ENCODE assay signal across 24 mouse cellular contexts in genomic region chr3:138012351-138012750, GRCm38 (mm10). TPM values are rescaled to one million over a fixed set of nuclear protein-coding genes. Genes with fewer than 3 reads are reported as not detected.
DNase-seq lines count a peak whose midpoint lies in the region; ATAC-seq lines count a peak whose summit lies in the region.
"Had no signal": no experiment of that assay in that cellular context is flagged by ENCODE, and none has a peak within 500 bp of the region (broad histone marks: within the 10 kb centered on the region; RNA-seq: fewer than 3 reads in every experiment).

No protein-coding gene starts in this region.

- H3K9me3 ChIP-seq in liver, embryonic 15.5 days (replicated peaks): no peaks in the 10 kb centered on the region
- H3K9me3 ChIP-seq in midbrain, embryonic 11.5 days (ENCODE audit: control insufficient read depth, low read length): no peaks in the 10 kb centered on the region
- H3K9me3 ChIP-seq in midbrain, embryonic 14.5 days (ENCODE audit: control insufficient read depth, low read length): no peaks in the 10 kb centered on the region
- H3K9me3 ChIP-seq: heart, embryonic 10.5 days; midbrain, embryonic 13.5 days had no signal

- no peak for ATAC-seq in liver, embryonic 15.5 days (ENCODE audit: insufficient read depth)
- ATAC-seq in midbrain, embryonic 11.5 days (ENCODE audit: low FRiP score): no peak
- ATAC-seq in midbrain, embryonic 14.5 days (ENCODE audit: low FRiP score, low TSS enrichment): no peak
- ATAC-seq: forebrain, postnatal 0 days; midbrain, embryonic 13.5 days had no signal

- no peaks in the 10 kb centered on the region for H3K4me1 ChIP-seq in liver, embryonic 15.5 days (replicated peaks)
- no peaks in the 10 kb centered on the region for H3K4me1 ChIP-seq in midbrain, embryonic 11.5 days (ENCODE audit: control insufficient read depth, insufficient read depth, low read length)
- no peaks in the 10 kb centered on the region for H3K4me1 ChIP-seq in midbrain, embryonic 14.5 days (ENCODE audit: control insufficient read depth, insufficient read depth, low read length)
- H3K4me1 ChIP-seq: midbrain, embryonic 13.5 days had no signal

- 37% methylated on average over 4 of the region's 4 CpGs for WGBS in liver, embryonic 15.5 days (ENCODE audit: insufficient replicate concordance)
- WGBS in midbrain, embryonic 11.5 days: 59% methylated on average over 4 of the region's 4 CpGs
- WGBS in midbrain, embryonic 14.5 days: 69% methylated on average over 4 of the region's 4 CpGs

- no peak overlapping the region for H3K4me3 ChIP-seq in liver, embryonic 15.5 days (replicated peaks)
- H3K4me3 ChIP-seq in midbrain, embryonic 11.5 days (ENCODE audit: low read depth, low read length): no peak overlapping the region
- H3K4me3 ChIP-seq in midbrain, embryonic 14.5 days (replicated peaks; ENCODE audit: low read depth, low read length): no peak overlapping the region
- H3K4me3 ChIP-seq: heart, embryonic 10.5 days; left cerebral cortex, adult 2 months; midbrain, embryonic 13.5 days had no signal

- H3K36me3 ChIP-seq in liver, embryonic 15.5 days (replicated peaks): no peaks in the 10 kb centered on the region
- no peaks in the 10 kb centered on the region for H3K36me3 ChIP-seq in midbrain, embryonic 11.5 days (ENCODE audit: control insufficient read depth, insufficient read depth, low read length)
- no peaks in the 10 kb centered on the region for H3K36me3 ChIP-seq in midbrain, embryonic 14.5 days (ENCODE audit: control insufficient read depth, insufficient read depth, low read length)
- H3K36me3 ChIP-seq: heart, embryonic 10.5 days; midbrain, embryonic 13.5 days had no signal

- 0 out of 2 replicates have a peak overlapping the region, but pooled peaks have one; percentile 23 for H3K4me2 ChIP-seq in liver, embryonic 15.5 days
- no peak overlapping the region for H3K4me2 ChIP-seq in midbrain, embryonic 11.5 days
- no peak overlapping the region for H3K4me2 ChIP-seq in midbrain, embryonic 14.5 days (ENCODE audit: low read length)
- H3K4me2 ChIP-seq: hindbrain, embryonic 14.5 days; midbrain, embryonic 13.5 days had no signal

- DNase-seq in heart, adult 11 months: peak; percentile 29
- no peak for DNase-seq in heart, adult 8-10 months (ENCODE audit: low spot score)
- no peak for DNase-seq in liver
- peak; percentile 72 for DNase-seq in midbrain, embryonic 11.5 days (ENCODE audit: low spot score, missing footprints)
- DNase-seq in midbrain, embryonic 14.5 days: no peak
- no peak for DNase-seq in urinary bladder, adult 18-20 months (ENCODE audit: low spot score in 2 of 2)
- DNase-seq: adrenal gland, adult 2 months; cerebellum, adult 11 months; cerebellum, postnatal 10 days; forebrain, postnatal 0 days; gastrocnemius, postnatal 36 days; heart, postnatal 4 days; kidney, adult 11 months; thymus, adult 18-20 months had no signal

- no peak overlapping the region for H3K27ac ChIP-seq in liver, embryonic 15.5 days (replicated peaks)
- H3K27ac ChIP-seq in midbrain, embryonic 11.5 days (ENCODE audit: low read depth, low read length): no peak overlapping the region
- no peak overlapping the region for H3K27ac ChIP-seq in midbrain, embryonic 14.5 days (replicated peaks; ENCODE audit: low read depth, low read length)
- H3K27ac ChIP-seq: heart, embryonic 10.5 days; hindbrain, embryonic 14.5 days; left cerebral cortex, adult 2 months; midbrain, embryonic 13.5 days had no signal

- no peaks in the 10 kb centered on the region for H3K27me3 ChIP-seq in liver, embryonic 15.5 days
- no peaks in the 10 kb centered on the region for H3K27me3 ChIP-seq in midbrain, embryonic 11.5 days (ENCODE audit: control insufficient read depth, insufficient read depth, low read length)
- no peaks in the 10 kb centered on the region for H3K27me3 ChIP-seq in midbrain, embryonic 14.5 days (ENCODE audit: control insufficient read depth, insufficient read depth, low read length)
- H3K27me3 ChIP-seq: midbrain, embryonic 13.5 days had no signal

- H3K9ac ChIP-seq in liver, embryonic 15.5 days: no peak overlapping the region
- no peak overlapping the region for H3K9ac ChIP-seq in midbrain, embryonic 11.5 days (ENCODE audit: low read length)
- no peak overlapping the region for H3K9ac ChIP-seq in midbrain, embryonic 14.5 days (replicated peaks; ENCODE audit: low read length)
- H3K9ac ChIP-seq: forebrain, postnatal 0 days; hindbrain, embryonic 14.5 days; midbrain, embryonic 13.5 days had no signal

RNA-seq across cellular contexts. Expression of gene Dapp1, which starts 31.0 kb away (rescaled TPM):
- 1 to 10 TPM; 5.5 to 9.2 (median 6.6) TPM for total RNA-seq in heart, adult 8-10 months (2022)
- 10.5 and 12.0 TPM in 2 replicates for polyA plus RNA-seq in liver, embryonic 15.5 days (2015; fragmentation: Nextera tagmentation; extraction: Ambion mirVana)
- 3.2 and 3.4 TPM in 2 replicates for polyA plus RNA-seq in midbrain, embryonic 11.5 days (2014; fragmentation: Nextera tagmentation; extraction: Ambion mirVana)
- 1.0 and 1.2 TPM in 2 replicates for polyA plus RNA-seq in midbrain, embryonic 14.5 days (2014; fragmentation: Nextera tagmentation; extraction: Ambion mirVana)

RNA-seq across cellular contexts. Expression of gene 1110002E22Rik, which starts 52.5 kb away (rescaled TPM):
- 10 to 100 TPM; 40.6 to 58.5 (median 50.8) TPM for total RNA-seq in heart, adult 8-10 months (2022)
- 0.16 and 0.24 TPM in 2 replicates for polyA plus RNA-seq in liver, embryonic 15.5 days (2015; fragmentation: Nextera tagmentation; extraction: Ambion mirVana)
- 0.01 and 0.08 TPM in 2 replicates for polyA plus RNA-seq in midbrain, embryonic 11.5 days (2014; fragmentation: Nextera tagmentation; extraction: Ambion mirVana)
- polyA plus RNA-seq in midbrain, embryonic 14.5 days (2014; fragmentation: Nextera tagmentation; extraction: Ambion mirVana): 0.12 and 0.18 TPM in 2 replicates
- total RNA-seq: megakaryocyte, adult 5-6 weeks had no signal
- polyA plus RNA-seq: forebrain, embryonic 11.5 days had no signal

RNA-seq across cellular contexts. Expression of gene Gm5105, which starts 54.8 kb away (rescaled TPM):
- 1 to 10 TPM in 2 of 4 experiments, under 1 TPM in 2; 0.76 to 1.6 (median 1.1) TPM for total RNA-seq in heart, adult 8-10 months (2022)
- polyA plus RNA-seq in liver, embryonic 15.5 days (2015; fragmentation: Nextera tagmentation; extraction: Ambion mirVana): 0.09 TPM in 1 of 2 replicates, not detected in the other
- not detected in 2 replicates for polyA plus RNA-seq in midbrain, embryonic 11.5 days (2014; fragmentation: Nextera tagmentation; extraction: Ambion mirVana)
- polyA plus RNA-seq in midbrain, embryonic 14.5 days (2014; fragmentation: Nextera tagmentation; extraction: Ambion mirVana): not detected in 2 replicates
- total RNA-seq: adrenal gland, adult 2 months; megakaryocyte, adult 5-6 weeks; MEL had no signal
- polyA plus RNA-seq: adrenal gland, adult 2 months; embryonic facial prominence, embryonic 11.5 days; forebrain, embryonic 11.5 days; heart, embryonic 10.5 days; midbrain, embryonic 13.5 days; neural tube, embryonic 11.5 days had no signal

Comparison
In these comparisons a context has a peak if more than half of its experiments do, and no peak if none do; other contexts are left out.
1. DNase-seq: peak in heart, adult 11 months (single experiment) and midbrain, embryonic 11.5 days (single experiment); none in heart, adult 8-10 months (single experiment), liver (single experiment), midbrain, embryonic 14.5 days (single experiment) and urinary bladder, adult 18-20 months (0 of 2).